Mouse (Mus musculus): ENCODE results near the gene Tmtc1. TPM values are rescaled to one million over a fixed set of nuclear protein-coding genes. Genes with fewer than 3 reads are reported as not detected.

Tmtc1 gene
- polyA plus RNA-seq, 1 experiment from 2014 or later = 1.0 TPM

DNA sequence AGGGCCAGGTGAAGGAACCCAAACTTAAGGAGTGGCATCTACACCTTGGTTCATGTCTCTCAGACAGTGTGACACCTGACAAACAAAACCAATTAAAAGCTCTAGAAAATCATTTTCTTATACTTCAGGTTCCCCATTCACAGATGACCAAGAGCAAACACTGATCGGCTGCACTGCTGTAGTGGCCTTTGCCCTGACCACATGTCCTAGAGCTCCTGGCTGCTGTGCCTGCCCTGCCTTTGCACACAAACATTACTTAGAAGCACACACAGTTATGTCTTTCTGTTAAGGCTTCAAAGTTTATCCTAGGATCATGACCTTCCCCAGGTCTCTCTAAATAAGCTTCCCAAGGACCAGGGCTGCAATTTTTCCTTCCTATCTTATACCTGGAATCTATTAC lies 199.4 kb downstream of the Tmtc1 start:
- TF ChIP-seq CTCF (IDR thresholded peaks at IDR 0.05) = no peak
- in situ Hi-C loops (cut with MboI; ENCODE audit: low pct_unique_long_range_greater_than_20kb) = no loop called here
- DNase-seq (ENCODE audit: low read depth, low spot score) (no peak), ATAC-seq (no peak)
- POLR2A ChIA-PET = interaction anchor here (0.5 kb wide), 1 partner anchor 161 kb away, joined by 3 read pairs; no protein-coding TSS in a partner anchor
- no peaks in the 10 kb centered on the region for H3K27me3 ChIP-seq
- CTCF ChIA-PET = interaction anchor here (0.7 to 2.4 kb wide), 8 partner anchors 8 to 669 kb away, joined by 3 to 7 read pairs (median 4); no protein-coding TSS in a partner anchor

DNA sequence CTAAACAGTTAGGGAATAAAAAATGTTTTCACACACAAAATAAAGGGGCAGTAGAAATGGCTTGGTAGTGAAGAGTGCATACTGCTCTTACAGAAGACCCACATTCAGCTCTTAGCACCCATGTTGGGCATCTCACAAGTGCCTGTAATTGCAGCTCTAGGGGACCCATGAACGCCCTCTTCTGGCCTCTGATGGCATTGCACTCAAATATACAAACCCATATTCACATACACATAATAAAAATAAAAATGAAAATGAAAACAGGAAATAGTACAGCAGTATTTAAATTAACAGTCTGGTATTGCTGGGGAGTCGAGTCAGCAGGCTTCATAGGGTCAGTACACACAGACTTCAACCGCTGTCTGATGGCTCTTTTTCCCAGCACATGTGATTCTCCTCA lies 201.9 kb downstream of the Tmtc1 start:
- POLR2A ChIA-PET = no interaction called here
- peak; percentile 60 for TF ChIP-seq CTCF (IDR thresholded peaks at IDR 0.05)
- no peaks in the 10 kb centered on the region for H3K27me3 ChIP-seq
- CTCF ChIA-PET = interaction anchor here (0.6 to 1.1 kb wide), 4 partner anchors 26 to 858 kb away, joined by 3 read pairs; no protein-coding TSS in a partner anchor
- no peak for DNase-seq (ENCODE audit: low read depth, low spot score)
- ATAC-seq = no peak
- in situ Hi-C loops (cut with MboI; ENCODE audit: low pct_unique_long_range_greater_than_20kb) = no loop called here

DNA sequence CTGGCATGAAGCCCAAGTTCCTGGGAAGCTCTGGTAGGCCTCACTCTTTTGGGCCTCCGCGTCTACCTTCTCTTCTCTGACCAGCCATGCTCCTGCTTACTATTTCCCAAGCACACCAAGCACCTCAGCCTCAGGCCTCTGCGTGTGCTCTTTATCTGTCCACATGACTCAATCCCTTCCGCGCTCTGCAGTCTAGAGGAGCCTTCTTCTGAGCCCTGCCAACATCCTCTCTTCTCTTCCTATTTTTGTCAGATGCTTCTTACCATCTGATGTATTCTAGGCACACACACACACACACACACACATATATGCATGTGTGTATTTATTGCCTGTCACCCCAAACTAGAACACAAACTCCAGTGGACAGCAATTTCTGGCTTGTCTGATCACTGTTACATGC lies 202.5 kb downstream of the Tmtc1 start:
- DNase-seq (ENCODE audit: low read depth, low spot score) (no peak), ATAC-seq (no peak)
- ChIA-PET POLR2A (interaction anchor here (0.6 kb wide), 1 partner anchor 592 kb away, joined by 4 read pairs; no protein-coding TSS in a partner anchor), CTCF (interaction anchor here (0.7 to 1.1 kb wide), 2 partner anchors 25 to 449 kb away, joined by 3 read pairs; no protein-coding TSS in a partner anchor)
- no peaks in the 10 kb centered on the region for H3K27me3 ChIP-seq
- TF ChIP-seq CTCF (IDR thresholded peaks at IDR 0.05) = no peak
- in situ Hi-C loops (cut with MboI; ENCODE audit: low pct_unique_long_range_greater_than_20kb) = no loop called here

DNA sequence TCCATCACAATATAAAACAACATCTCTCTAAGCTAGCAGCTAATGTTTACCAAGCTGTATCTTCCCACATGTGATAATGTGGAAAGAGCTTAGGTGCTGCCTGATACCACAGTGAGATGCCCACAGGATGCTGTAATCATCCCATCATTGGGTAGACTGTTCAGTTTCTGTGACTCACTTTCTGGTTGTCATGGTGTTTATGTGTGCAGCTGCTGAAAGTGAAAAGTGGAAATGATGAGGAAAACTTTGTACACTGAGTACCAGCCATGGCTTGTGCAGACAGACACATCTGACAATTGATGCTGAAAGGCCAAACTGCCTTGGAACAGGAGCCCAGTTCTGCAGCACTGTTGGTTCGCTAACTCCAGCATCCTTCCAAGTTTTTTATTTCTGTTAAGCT lies 204.9 kb downstream of the Tmtc1 start:
- ATAC-seq (no peak), DNase-seq (ENCODE audit: low read depth, low spot score) (no peak)
- in situ Hi-C loops (cut with MboI; ENCODE audit: low pct_unique_long_range_greater_than_20kb) = no loop called here
- no peak for TF ChIP-seq CTCF (IDR thresholded peaks at IDR 0.05)
- ChIA-PET POLR2A (no interaction called here), CTCF (interaction anchor here (0.6 to 3.8 kb wide), 6 partner anchors 9 to 678 kb away, joined by 3 to 16 read pairs (median 4); no protein-coding TSS in a partner anchor)
- H3K27me3 ChIP-seq = no peaks in the 10 kb centered on the region

DNA sequence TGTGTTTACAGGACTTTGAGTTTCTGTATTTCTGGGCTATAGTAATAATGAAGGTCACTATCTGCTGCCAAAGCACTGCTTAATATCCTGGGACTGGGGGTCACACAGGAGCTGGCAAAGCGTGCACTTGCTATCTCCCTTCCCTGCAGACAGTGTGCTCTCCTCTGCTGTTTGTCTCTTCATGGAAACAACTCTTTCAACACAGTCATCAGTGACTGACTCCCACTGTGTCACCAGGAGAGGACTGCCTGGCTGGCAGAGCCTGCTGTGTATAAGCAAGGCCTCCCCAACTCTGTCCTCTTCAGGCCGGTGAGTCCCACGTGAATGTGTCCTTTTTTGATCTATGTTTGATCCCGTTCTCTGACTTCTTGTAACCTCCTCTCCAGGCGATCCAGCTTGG lies 206.7 kb downstream of the Tmtc1 start:
- ATAC-seq (no peak), DNase-seq (ENCODE audit: low read depth, low spot score) (no peak)
- TF ChIP-seq CTCF (IDR thresholded peaks at IDR 0.05) = no peak
- ChIA-PET POLR2A (no interaction called here), CTCF (interaction anchor here (1.8 to 3.8 kb wide), 3 partner anchors 8 to 11 kb away, joined by 5 to 16 read pairs (median 5); no protein-coding TSS in a partner anchor)
- no peaks in the 10 kb centered on the region for H3K27me3 ChIP-seq
- in situ Hi-C loops (cut with MboI; ENCODE audit: low pct_unique_long_range_greater_than_20kb) = no loop called here

DNA sequence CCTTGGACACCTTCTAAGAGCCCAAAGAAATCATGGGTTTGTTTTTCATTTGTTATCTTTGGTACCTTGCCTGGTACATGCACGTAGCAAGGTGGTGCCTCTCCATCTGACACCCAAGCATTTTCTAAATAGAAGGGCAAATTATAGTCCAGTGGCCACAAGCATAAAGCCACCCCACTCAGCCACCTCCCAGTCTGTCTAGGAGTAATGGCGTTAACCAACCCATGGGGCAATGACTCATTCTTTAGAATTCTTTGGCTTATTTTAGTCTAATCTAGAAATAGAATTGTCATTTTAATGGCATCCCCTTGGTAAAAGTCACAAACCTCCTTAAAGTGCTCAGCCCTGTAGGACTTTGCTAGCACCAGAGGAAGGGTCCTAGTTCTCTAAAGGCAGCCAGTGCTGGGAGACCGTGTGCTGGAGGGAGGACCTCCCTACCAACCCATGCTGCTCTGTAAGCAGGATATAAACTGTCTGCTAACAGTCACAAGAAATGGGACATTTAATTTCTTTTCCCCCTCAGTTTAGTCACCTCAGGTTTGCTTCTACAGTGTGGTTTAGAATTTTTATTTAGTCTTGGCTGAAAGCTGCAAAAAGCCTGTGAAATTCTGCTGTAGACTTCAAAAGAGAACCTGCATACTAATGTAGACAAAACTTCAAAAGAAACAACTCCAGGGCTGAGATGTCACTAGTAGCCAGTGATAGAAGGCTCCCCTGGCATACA lies 209.9 kb downstream of the Tmtc1 start:
- ChIA-PET CTCF (no interaction called here), POLR2A (interaction anchor here (0.8 kb wide), 1 partner anchor 590 kb away, joined by 3 read pairs; no protein-coding TSS in a partner anchor)
- no peak for TF ChIP-seq CTCF (IDR thresholded peaks at IDR 0.05)
- in situ Hi-C loops (cut with MboI; ENCODE audit: low pct_unique_long_range_greater_than_20kb) = no loop called here
- H3K27me3 ChIP-seq = no peaks in the 10 kb centered on the region
- ATAC-seq = peak; percentile 80
- no peak for DNase-seq (ENCODE audit: low read depth, low spot score)

DNA sequence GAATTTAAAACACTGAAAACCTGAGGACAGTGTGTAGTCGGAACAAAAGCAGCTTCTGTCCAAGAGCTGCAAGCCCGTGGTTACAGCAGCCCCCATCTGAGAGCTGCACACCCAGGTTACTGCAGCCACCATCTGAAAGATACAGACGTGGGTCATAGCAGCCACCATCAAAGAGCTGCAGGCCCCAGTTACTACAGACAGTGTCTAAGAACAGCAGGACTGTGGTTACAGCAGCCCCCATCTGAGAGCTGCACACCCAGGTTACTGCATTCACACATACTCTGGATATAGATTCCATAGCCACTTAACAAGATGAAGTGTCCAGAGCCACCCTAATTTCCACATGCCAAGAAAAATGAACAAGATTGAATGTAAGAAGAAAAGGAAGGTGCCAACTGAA lies 216.6 kb downstream of the Tmtc1 start:
- no peak for ATAC-seq

DNA sequence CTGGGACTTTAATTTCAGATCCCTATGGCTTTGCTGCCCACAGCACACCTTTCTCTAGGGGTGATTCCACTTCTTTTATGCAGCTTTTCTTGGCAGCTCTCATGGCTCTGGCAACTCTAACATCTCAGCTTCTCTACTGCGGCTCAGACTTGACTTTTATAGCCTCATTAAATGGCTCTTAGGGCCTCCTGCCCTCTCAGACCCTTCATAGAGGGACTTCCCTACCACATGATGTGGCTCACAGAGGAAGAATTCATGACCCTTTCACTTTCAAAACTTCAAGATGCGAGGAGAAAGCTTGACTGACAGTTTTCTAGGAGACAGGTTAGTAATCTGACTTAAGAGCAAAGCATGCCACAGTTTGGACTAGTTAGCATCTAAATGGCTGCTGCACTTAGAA lies 221.5 kb downstream of the Tmtc1 start:
- CTCF ChIA-PET = interaction anchor here (2.4 to 2.8 kb wide), 2 partner anchors 9 to 26 kb away, joined by 7 to 17 read pairs; no protein-coding TSS in a partner anchor
- ATAC-seq = no peak
- H3K27me3 ChIP-seq = no peaks in the 10 kb centered on the region
- DNase-seq (ENCODE audit: low read depth, low spot score) = no peak
- POLR2A ChIA-PET = no interaction called here
- no peak for TF ChIP-seq CTCF (IDR thresholded peaks at IDR 0.05)
- in situ Hi-C loops (cut with MboI; ENCODE audit: low pct_unique_long_range_greater_than_20kb) = no loop called here

More for the DNA sequence above, 216.6 kb downstream of the Tmtc1 start:
- ChIA-PET CTCF (no interaction called here), POLR2A (no interaction called here)
- DNase-seq (ENCODE audit: low read depth, low spot score) = no peak
- H3K27me3 ChIP-seq = no peaks in the 10 kb centered on the region
- no peak for TF ChIP-seq CTCF (IDR thresholded peaks at IDR 0.05)
- in situ Hi-C loops (cut with MboI; ENCODE audit: low pct_unique_long_range_greater_than_20kb) = no loop called here

DNA sequence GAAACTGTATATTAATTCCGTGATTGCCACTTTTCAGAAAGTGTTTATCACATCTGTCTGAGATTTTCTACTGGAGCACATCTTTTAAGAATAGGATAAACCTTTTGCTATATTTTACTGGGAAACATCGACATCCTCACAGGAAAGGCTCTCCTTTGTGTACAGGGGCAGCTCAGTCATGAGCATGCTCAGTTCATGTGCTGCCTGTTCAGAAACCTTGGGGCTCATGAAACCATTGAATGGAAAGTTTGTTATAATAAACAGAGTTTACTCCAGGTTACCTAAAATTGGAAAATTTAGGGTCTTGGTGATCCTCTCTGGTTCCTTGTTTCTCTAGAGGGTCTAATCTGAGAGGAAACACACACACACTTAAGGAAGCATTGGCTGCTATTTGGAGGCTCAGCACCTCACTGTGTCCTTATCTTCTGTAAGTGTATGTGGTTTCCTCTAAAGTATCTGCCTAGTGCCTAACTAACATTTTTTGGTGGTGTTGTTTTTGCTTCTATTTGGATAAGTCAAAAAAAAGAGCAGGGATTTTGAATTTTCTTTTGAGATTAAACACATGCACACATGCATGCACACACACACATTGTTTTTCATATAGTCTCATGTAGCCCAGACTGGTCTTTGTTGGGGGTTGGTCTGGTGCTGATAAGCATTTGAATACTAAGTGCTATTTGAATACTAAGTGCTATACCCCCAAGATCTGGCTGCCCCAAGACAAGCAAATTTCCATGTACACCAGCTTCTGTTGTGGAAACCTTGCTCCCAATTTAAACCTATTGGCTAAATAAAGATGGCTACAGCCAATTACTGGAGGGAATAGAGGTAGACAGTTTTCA lies 225.7 kb downstream of the Tmtc1 start:
- no peaks in the 10 kb centered on the region for H3K27me3 ChIP-seq
- ATAC-seq (no peak), DNase-seq (ENCODE audit: low read depth, low spot score) (no peak)
- no peak for TF ChIP-seq CTCF (IDR thresholded peaks at IDR 0.05)
- ChIA-PET POLR2A (no interaction called here), CTCF (no interaction called here)
- in situ Hi-C loops (cut with MboI; ENCODE audit: low pct_unique_long_range_greater_than_20kb) = loop anchor here (10.0 kb wide), 2 partner anchors 696 to 866 kb away; no protein-coding TSS in a partner anchor

DNA sequence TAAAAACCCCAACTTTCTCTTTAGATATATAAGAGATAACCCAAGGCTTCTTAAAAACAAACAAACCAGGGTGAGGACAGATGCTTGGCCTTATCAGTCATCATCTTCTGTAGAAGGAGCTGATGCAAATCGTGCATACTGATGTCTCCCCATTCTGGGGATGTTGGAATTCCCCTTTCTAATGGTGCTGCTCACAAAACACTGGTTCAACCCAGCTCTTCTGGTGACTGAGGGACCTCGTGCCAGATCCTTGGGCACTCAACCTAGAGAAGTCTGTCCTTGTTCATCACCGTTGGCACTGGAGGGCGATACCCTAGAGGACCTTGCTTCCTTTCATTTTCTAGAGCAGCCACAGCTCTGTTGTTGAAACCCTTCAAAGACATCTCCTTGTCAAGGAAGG lies 227.4 kb downstream of the Tmtc1 start:
- no peak for ATAC-seq
- no peak for TF ChIP-seq CTCF (IDR thresholded peaks at IDR 0.05)
- CTCF ChIA-PET = interaction anchor here (0.9 kb wide), 1 partner anchor 25 kb away, joined by 3 read pairs; no protein-coding TSS in a partner anchor

More for the DNA sequence above, 227.4 kb downstream of the Tmtc1 start:
- DNase-seq (ENCODE audit: low read depth, low spot score) = no peak
- H3K27me3 ChIP-seq = no peaks in the 10 kb centered on the region
- in situ Hi-C loops (cut with MboI; ENCODE audit: low pct_unique_long_range_greater_than_20kb) = loop anchor here (10.0 kb wide), 2 partner anchors 698 to 868 kb away; no protein-coding TSS in a partner anchor
- POLR2A ChIA-PET = no interaction called here

All from Patski (cell line).